Mouse (Mus musculus): Measurements from ENCODE around the gene 2510009E07Rik.
"Not testable (repeated sequence)": the region's sequence is repeated elsewhere in the genome, so short reads cannot be mapped to it uniquely, and the experiment has no call there.

2510009E07Rik gene

DNA sequence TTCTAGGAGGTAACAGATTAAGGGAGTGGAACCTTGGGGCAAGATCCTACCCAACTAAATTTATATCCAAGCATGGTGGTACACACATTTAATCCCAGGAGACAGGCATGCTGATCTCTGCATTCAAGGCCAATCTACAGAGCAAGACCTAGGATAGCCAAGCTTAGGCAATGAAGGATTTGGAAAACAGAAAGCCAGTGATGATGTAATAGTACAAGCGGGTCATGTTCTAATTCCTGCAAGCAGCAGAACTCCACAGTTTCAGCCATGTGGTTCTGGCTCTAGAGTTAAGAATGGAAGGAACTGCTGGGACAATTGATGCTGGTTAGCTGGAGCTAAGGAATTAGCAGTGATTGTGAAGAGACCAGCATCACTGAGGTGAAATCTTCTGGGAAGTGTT is 20.8 kb downstream of the 2510009E07Rik start:
- DNase-seq (ENCODE audit: low spot score), result not testable (repeated sequence)

DNA sequence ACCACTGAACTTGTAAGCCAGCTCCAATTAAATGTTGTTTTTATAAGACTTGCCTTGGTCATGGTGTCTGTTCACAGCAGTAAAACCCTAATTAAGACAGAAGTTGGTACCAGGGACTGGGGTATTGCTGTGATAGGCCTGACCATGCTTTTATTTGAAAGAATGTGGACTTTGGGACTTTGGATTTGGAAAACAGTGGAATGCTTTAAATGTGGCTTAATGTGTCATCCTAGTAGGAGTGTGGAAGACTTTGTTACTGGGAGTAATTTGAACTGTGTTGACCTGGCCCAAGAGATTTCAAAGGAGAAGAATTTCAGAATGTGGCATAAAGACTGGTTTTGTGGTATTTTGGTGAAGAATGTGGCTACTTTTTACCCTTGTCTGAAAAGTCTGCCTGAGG is 21.4 kb downstream of the 2510009E07Rik start:
- not testable (repeated sequence) for DNase-seq (ENCODE audit: low spot score)

DNA sequence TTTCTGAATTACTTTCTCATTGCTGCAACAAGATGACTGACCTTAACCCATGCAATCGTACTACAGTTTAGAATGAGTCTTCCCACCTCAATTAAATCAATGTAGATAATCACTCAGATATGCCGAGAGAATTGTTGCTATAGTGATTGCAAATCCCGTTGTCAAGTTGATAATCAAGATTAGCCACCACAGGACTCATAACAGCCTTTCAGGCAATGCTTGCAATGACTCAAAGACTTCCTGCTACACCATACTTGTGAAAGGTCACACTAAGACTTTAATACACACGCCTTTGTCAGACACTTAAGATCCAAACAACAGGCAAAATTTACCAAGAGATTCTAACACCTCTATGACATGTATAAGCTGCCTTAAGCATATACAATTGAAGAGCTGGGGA is 22.6 kb downstream of the 2510009E07Rik start:
- DNase-seq (ENCODE audit: low spot score), result no peak

- DNase-seq (ENCODE audit: low spot score), result no peak
These were observed 29.0 kb downstream of the 2510009E07Rik start for GRCm38 (mm10) chr16:21665423-21665986.

DNA sequence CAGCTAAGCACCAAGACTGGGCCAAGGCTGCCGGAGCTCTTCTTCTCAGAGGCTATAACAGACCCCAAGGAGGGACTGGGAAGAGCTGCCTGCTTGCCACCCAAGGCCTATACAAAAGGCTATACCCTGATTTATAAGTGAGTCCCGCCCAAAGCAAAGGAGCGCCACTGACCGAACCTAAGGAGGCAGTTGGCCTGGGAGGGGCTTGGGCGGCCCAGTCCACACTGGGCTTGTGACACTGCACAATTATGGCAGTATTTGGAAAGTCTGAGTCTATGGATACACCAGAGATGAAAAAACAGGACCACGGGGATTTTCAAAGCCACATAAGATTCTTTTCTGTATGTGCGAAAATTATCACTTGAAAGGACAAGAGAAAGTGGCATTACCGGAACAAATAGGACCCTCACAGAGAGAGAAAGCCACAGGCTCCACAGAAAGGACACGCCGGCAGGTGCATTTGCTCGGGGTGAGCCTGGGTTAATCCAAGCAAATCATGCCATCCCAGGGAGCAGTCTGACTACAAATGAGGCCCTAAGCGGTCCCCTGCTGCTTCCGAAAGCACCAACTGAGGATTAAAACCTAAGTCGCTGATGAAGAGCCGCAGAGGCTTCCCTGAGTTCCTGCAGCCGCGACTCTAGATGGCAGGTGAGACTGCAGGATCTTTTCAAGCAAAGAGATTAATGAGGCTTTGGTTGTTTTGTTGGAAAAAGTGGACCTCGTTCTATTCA is 29.7 kb downstream of the 2510009E07Rik start:
- DNase-seq (ENCODE audit: low spot score), result no peak

- no peak for DNase-seq (ENCODE audit: low spot score)
These were observed 38.5 kb downstream of the 2510009E07Rik start for GRCm38 (mm10) chr16:21655961-21656360.

DNA sequence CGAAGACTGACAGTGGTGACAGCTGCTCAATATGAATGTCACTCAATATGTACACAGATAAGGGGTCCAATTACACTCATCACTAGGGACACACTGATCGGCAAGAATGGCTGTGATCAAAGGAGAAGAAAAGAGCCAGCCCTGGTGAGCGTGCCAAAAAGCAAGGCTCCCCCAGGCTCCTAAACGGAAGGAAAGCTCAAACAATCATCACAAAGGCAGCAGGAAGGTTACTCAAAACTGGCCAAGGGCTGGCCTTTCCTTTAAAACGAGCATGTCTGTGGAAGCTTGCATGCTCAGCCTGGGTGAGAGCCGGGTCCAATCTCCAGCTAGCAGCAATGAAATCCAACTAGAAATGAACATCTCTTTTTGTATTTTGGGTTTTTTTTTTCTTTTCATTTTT is 39.2 kb downstream of the 2510009E07Rik start:
- DNase-seq (ENCODE audit: low spot score), result no peak

DNA sequence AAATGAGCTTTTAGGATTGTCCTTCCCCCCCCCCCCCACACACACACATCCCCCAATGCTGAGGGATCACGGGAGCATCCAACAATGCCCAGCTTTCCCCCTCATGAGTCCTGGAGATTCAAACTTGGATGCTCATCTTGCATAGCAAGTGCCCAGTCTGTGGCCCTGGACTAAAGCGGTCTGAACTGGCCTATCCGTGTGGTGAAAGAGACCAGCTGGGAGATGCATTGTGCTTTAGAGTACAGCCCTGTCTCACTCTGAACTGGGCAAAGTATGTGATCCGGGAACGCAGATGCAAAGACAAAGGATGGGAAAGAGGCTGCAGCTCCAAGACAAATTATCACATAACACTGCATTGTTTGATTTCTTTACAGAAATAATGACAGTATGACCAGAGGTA is 40.1 kb downstream of the 2510009E07Rik start:
- DNase-seq (ENCODE audit: low spot score), result no peak

- no peak for DNase-seq (ENCODE audit: low spot score)
These were observed 41.3 kb downstream of the 2510009E07Rik start for GRCm38 (mm10) chr16:21653151-21653550.

- DNase-seq (ENCODE audit: low spot score), result no peak
These were observed 43.3 kb downstream of the 2510009E07Rik start for GRCm38 (mm10) chr16:21651161-21651560.

GRCm38 (mm10) chr16:21650289-21650688 is 44.2 kb downstream of the 2510009E07Rik start:
- no peak for DNase-seq (ENCODE audit: low spot score)

GRCm38 (mm10) chr16:21648800-21649199 is 45.7 kb downstream of the 2510009E07Rik start:
- DNase-seq (ENCODE audit: low spot score), result no peak

DNA sequence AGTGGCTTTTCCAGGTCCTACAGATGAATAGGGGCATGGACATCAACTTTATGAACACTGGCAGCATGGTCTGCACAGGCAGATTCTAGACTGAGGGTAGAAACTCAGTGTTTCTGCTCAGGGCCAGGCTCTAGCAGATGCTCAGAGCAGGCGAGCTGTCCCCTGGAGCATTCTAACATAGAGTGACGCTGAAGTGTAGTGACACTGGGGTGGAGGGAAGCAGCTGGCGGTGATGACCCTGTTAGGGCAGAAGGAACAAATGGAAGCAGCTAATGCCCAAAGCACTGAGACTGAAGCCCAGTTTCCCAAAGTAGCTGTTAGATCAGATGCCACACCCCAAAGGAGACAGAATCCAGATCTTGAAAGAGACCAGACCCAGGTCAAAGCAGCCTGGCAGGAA is 48.0 kb downstream of the 2510009E07Rik start:
- DNase-seq (ENCODE audit: low spot score), result no peak

DNA sequence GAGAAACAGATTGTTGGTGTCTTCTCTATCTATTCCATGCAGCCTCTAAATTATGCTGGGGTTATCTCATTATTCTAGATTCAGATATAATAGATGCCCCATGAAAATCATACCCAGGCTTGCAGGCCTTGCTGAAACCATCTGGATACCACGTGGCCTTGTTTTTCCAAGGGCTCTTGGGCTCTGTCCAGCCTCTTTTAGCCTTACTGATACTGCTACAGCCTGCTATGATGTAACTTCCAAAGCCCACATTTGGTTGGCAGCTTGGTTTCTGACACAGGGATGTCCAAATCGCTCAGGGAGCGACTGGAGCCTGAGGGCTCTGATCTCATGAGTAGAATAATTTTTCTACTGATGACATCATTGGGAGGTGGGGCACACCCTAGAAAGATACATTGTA is 48.5 kb downstream of the 2510009E07Rik start:
- DNase-seq (ENCODE audit: low spot score), result no peak

DNA sequence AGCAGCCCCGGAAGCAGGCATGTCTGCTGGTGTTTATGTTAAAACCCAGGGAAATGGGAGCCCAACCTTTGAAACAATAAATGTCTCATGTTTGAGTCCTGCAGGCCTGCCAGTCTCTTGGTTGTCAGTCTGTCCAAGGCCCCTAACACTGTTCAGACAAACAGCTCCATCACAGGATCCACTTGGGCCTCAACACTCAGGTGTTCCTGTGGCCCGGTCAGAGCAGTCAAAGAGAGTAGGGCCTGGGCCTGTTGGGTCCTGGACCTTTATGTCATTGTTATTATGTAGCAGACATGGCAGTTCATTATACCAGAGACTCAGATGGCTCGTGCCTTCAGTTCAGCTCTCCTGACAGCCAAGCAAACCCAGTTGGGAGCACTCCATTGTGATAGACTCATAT is 49.9 kb downstream of the 2510009E07Rik start:
- DNase-seq (ENCODE audit: low spot score), result no peak

- DNase-seq (ENCODE audit: low spot score), result peak; percentile 67
These were observed 50.4 kb downstream of the 2510009E07Rik start for GRCm38 (mm10) chr16:21644066-21644561.

GRCm38 (mm10) chr16:21643621-21644041 is 50.8 kb downstream of the 2510009E07Rik start:
- DNase-seq (ENCODE audit: low spot score), result no peak

GRCm38 (mm10) chr16:21642906-21643305 is 51.6 kb downstream of the 2510009E07Rik start:
- DNase-seq (ENCODE audit: low spot score), result no peak

DNA sequence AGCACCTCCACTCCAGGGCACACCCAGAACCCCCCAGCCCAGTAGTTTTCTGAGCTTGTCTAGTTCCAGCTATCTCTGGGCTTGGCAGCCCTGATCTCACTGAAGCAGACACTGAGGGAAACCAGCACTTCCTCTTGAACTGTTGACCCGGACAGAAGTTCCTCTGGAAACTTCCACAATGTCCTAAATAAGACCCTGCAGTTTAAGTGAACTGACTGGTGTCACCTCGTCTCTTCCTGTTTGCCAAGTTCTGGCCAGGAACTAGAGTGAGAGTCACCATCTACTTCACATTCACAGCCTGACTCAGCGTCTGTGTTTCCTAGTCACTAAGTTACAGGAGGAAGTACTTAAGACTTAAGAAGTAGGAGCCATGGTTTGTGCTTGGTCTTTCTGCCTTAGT is 52.5 kb downstream of the 2510009E07Rik start:
- DNase-seq (ENCODE audit: low spot score), result no peak

GRCm38 (mm10) chr16:21640766-21641499 is 53.5 kb downstream of the 2510009E07Rik start:
- no peak for DNase-seq (ENCODE audit: low spot score)

DNA sequence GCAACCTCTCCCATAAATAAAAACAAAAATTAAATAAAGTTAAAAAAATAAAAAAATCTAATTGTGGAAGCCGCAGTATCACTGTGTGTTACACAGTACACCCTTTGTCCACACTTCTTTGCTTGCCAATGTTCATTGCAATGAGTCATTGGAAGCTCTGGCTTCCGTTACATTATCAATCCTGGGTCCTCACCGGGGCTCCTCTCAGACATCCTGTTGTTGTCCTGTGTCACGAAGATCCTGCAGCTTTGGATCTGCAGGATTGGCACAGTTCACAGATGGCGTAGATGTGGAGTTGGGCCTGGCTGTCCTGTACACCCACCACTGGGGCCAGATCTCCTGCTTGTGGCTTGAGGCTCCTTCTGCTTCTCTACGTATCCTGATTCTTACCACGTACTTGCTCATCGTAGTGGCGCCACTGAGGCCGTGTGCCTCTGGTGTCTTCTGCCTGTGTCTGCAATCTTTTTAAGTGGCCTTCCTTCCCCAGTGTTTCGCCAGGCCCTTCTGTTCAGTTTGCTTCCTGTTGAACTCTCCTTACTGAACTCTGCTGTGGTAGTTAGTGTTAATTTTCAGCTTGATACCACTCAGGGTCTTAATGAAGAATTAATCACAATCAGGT is 57.2 kb downstream of the 2510009E07Rik start:
- no peak for DNase-seq (ENCODE audit: low spot score)

- DNase-seq (ENCODE audit: low spot score), result no peak
These were observed 58.2 kb downstream of the 2510009E07Rik start for GRCm38 (mm10) chr16:21636156-21636853.
